Mouse (Mus musculus) cortical plate, adult 2 months (tissue): ENCODE data around the gene Gm5475.

Source experiments
- CTCF ChIP-seq: fragments of 200-500 bp; IDR thresholded peaks from 2 replicates; pipeline ENCODE4 v1.5.1; 2011; ENCODE audit warnings: mild to moderate bottlenecking, control low read depth, low read length; ENCODE audit not compliant: insufficient read depth; ENCODE audit errors: extremely low read depth
- POLR2A ChIP-seq: fragments of 200-500 bp; IDR thresholded peaks from 2 replicates; pipeline ENCODE4 v1.6.1; 2011; ENCODE audit warnings: mild to moderate bottlenecking, low read length, control low read depth; ENCODE audit not compliant: insufficient read depth; ENCODE audit errors: extremely low read depth

DNA sequence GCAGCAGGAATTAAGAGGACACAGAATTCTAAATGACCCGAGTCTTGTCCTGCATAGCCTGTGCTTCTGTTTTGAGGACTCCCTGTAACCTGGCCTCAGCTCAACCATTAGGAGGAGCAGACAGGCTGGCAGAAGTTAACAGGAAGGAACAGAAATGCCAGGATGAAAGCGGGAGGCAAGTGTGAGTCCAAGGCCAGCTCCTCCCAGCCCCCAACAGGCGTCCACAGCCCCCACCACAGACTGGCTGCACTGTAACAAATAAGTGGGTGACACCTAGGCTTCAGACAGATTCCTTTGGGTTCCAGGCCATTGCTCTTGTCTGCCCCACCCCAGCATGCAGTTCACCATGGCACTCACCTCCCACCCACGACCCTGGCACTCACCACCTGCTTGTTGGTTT, 19.1 kb upstream of the Gm5475 start:
- no peak for TF ChIP-seq CTCF
- no peak for TF ChIP-seq POLR2A
